Mouse (Mus musculus) kidney, embryonic 14.5 days (tissue): ENCODE measurements at regions not wholly inside any gene's neighbourhood (a gene's known extent, or its start where the extent isn't known, plus 50 kb on each side); places are given as distances from the start of the nearest gene placed in this dataset.

Source experiments
- ATAC-seq: fragments of 200-750 bp; cut with Nextera tagmentation; 2 replicates; pipeline ENCODE4 v1.8.0; 2017; ENCODE audit warnings: moderate number of reproducible peaks, mild to moderate bottlenecking, moderate TSS enrichment, moderate library complexity; ENCODE audit not compliant: low FRiP score, low TSS enrichment
- H3K27ac ChIP-seq: fragments of 300-500 bp; sonication (generic); 2 replicates; pipeline ENCODE4 v1.5.1; 2014; ENCODE audit warnings: low read depth, mild to moderate bottlenecking, low read length, moderate library complexity, mixed read lengths
- H3K27me3 ChIP-seq: fragments of 300-500 bp; sonication (generic); 2 replicates; pipeline ENCODE4 v1.6.1; 2014; ENCODE audit warnings: mild to moderate bottlenecking, low read length; ENCODE audit not compliant: control insufficient read depth, insufficient read depth
- H3K36me3 ChIP-seq: fragments of 300-500 bp; sonication (generic); 2 replicates; pipeline ENCODE4 v1.6.1; 2014; ENCODE audit warnings: low read length, mixed read lengths; ENCODE audit not compliant: control insufficient read depth, insufficient read depth
- H3K4me1 ChIP-seq: fragments of 300-500 bp; sonication (generic); 2 replicates; pipeline ENCODE4 v1.6.1; 2014; ENCODE audit warnings: low read length, mixed read lengths; ENCODE audit not compliant: control insufficient read depth, insufficient read depth
- H3K4me2 ChIP-seq: fragments of 300-500 bp; sonication (generic); replicated peaks from 2 replicates; pipeline ENCODE4 v1.6.1; 2014; ENCODE audit warnings: low read depth, mild to moderate bottlenecking, low read length
- H3K4me3 ChIP-seq: fragments of 300-500 bp; sonication (generic); 2 replicates; pipeline ENCODE4 v1.5.1; 2014; ENCODE audit warnings: mild to moderate bottlenecking, low read length
- H3K9ac ChIP-seq: fragments of 300-500 bp; sonication (generic); 2 replicates; pipeline ENCODE4 v1.6.1; 2014; ENCODE audit warnings: low read depth, mild to moderate bottlenecking, low read length, moderate library complexity
- H3K9me3 ChIP-seq: fragments of 300-500 bp; sonication (generic); 2 replicates; pipeline ENCODE4 v1.6.1; 2016; ENCODE audit warnings: low read length; ENCODE audit not compliant: control insufficient read depth
- WGBS: fragments of 180-500 bp; shearing (Covaris S2); extraction: QIAGEN DNeasy Blood & Tissue Kit; methylation state at CpG from one replicate; pipeline ENCODE4 v1.1.7; 2014; 5-methylcytosine and 5-hydroxymethylcytosine counted together

GRCm38 (mm10) chr6:41113943-41114342, 78.6 kb upstream of the 2210010C04Rik start:
- Histone ChIP-seq H3K27me3 (no peaks in the 10 kb centered on the region), H3K4me3 (no peak overlapping the region), H3K27ac (no peak overlapping the region), H3K9me3 (no peaks in the 10 kb centered on the region), H3K9ac (no peak overlapping the region), H3K4me2 (no peak overlapping the region), H3K36me3 (no peaks in the 10 kb centered on the region), H3K4me1 (no peaks in the 10 kb centered on the region)
- 61% methylated on average over 1 of the region's 1 CpGs for WGBS
- ATAC-seq, result no peak

GRCm38 (mm10) chr6:41112861-41113610, 77.7 kb upstream of the 2210010C04Rik start:
- no peak for ATAC-seq
- Histone ChIP-seq H3K9me3 (no peaks in the 10 kb centered on the region), H3K27ac (no peak overlapping the region), H3K27me3 (no peaks in the 10 kb centered on the region), H3K4me3 (no peak overlapping the region), H3K36me3 (no peaks in the 10 kb centered on the region), H3K9ac (no peak overlapping the region), H3K4me1 (no peaks in the 10 kb centered on the region), H3K4me2 (no peak overlapping the region)
- 49% methylated on average over 7 of the region's 7 CpGs for WGBS

- ATAC-seq, result no peak
- no peak overlapping the region for H3K27ac ChIP-seq
- no peaks in the 10 kb centered on the region for H3K4me1 ChIP-seq
- H3K9ac ChIP-seq, result no peak overlapping the region
- no peaks in the 10 kb centered on the region for H3K27me3 ChIP-seq
- H3K9me3 ChIP-seq, result no peaks in the 10 kb centered on the region
- no peak overlapping the region for H3K4me2 ChIP-seq
- H3K36me3 ChIP-seq, result no peaks in the 10 kb centered on the region
- H3K4me3 ChIP-seq, result no peak overlapping the region
Observed at GRCm38 (mm10) chr6:41111829-41112228, 76.5 kb upstream of the 2210010C04Rik start.

- ATAC-seq, result no peak
- WGBS, result 59% methylated on average over 1 of the region's 1 CpGs
- no peak overlapping the region for H3K4me3 ChIP-seq
- no peaks in the 10 kb centered on the region for H3K36me3 ChIP-seq
- no peaks in the 10 kb centered on the region for H3K9me3 ChIP-seq
- no peaks in the 10 kb centered on the region for H3K4me1 ChIP-seq
- no peak overlapping the region for H3K9ac ChIP-seq
- H3K4me2 ChIP-seq, result no peak overlapping the region
- no peak overlapping the region for H3K27ac ChIP-seq
- H3K27me3 ChIP-seq, result no peaks in the 10 kb centered on the region
Observed at GRCm38 (mm10) chr6:41108897-41109296, 73.6 kb upstream of the 2210010C04Rik start.

GRCm38 (mm10) chr6:41103689-41104400, 68.5 kb upstream of the 2210010C04Rik start:
- 80% methylated on average over 6 of the region's 6 CpGs for WGBS

GRCm38 (mm10) chr6:41101997-41102396, 66.7 kb upstream of the 2210010C04Rik start:
- H3K27me3 ChIP-seq, result no peaks in the 10 kb centered on the region
- H3K9me3 ChIP-seq, result no peaks in the 10 kb centered on the region
- H3K4me3 ChIP-seq, result no peak overlapping the region
- H3K4me2 ChIP-seq, result no peak overlapping the region
- no peak for ATAC-seq
- no peak overlapping the region for H3K9ac ChIP-seq
- WGBS, result 74% methylated on average over 2 of the region's 2 CpGs
- no peaks in the 10 kb centered on the region for H3K36me3 ChIP-seq
- no peak overlapping the region for H3K27ac ChIP-seq
- H3K4me1 ChIP-seq, result no peaks in the 10 kb centered on the region

More at GRCm38 (mm10) chr6:41103689-41104400, 68.5 kb upstream of the 2210010C04Rik start:
- no peak overlapping the region for H3K27ac ChIP-seq
- no peaks in the 10 kb centered on the region for H3K36me3 ChIP-seq
- no peaks in the 10 kb centered on the region for H3K4me1 ChIP-seq
- H3K9ac ChIP-seq, result no peak overlapping the region
- no peak overlapping the region for H3K4me3 ChIP-seq
- no peaks in the 10 kb centered on the region for H3K9me3 ChIP-seq
- H3K4me2 ChIP-seq, result no peak overlapping the region
- ATAC-seq, result no peak
- no peaks in the 10 kb centered on the region for H3K27me3 ChIP-seq

GRCm38 (mm10) chr6:41100258-41100657, 64.9 kb upstream of the 2210010C04Rik start:
- H3K4me1 ChIP-seq, result no peaks in the 10 kb centered on the region
- H3K27me3 ChIP-seq, result no peaks in the 10 kb centered on the region
- no peaks in the 10 kb centered on the region for H3K9me3 ChIP-seq
- no peak overlapping the region for H3K9ac ChIP-seq
- 89% methylated on average over 2 of the region's 2 CpGs for WGBS
- no peak overlapping the region for H3K4me2 ChIP-seq
- no peak overlapping the region for H3K27ac ChIP-seq
- no peaks in the 10 kb centered on the region for H3K36me3 ChIP-seq
- no peak overlapping the region for H3K4me3 ChIP-seq
- ATAC-seq, result no peak

GRCm38 (mm10) chr6:41091177-41091829, 56.0 kb upstream of the 2210010C04Rik start:
- Histone ChIP-seq H3K4me1 (no peaks in the 10 kb centered on the region), H3K4me3 (no peak overlapping the region), H3K9ac (no peak overlapping the region), H3K9me3 (no peaks in the 10 kb centered on the region), H3K27me3 (no peaks in the 10 kb centered on the region), H3K4me2 (no peak overlapping the region), H3K27ac (no peak overlapping the region), H3K36me3 (no peaks in the 10 kb centered on the region)
- ATAC-seq, result no peak
- 47% methylated on average over 4 of the region's 4 CpGs for WGBS
